Mouse (Mus musculus) brown adipose tissue, adult 24 weeks (tissue): ENCODE data around the gene Tapt1. TPM values are rescaled to one million over a fixed set of nuclear protein-coding genes. Genes with fewer than 3 reads are reported as not detected.
"Not testable (repeated sequence)": the region's sequence is repeated elsewhere in the genome, so short reads cannot be mapped to it uniquely, and the experiment has no call there.

Source experiments
- H3K27ac ChIP-seq: fragments of 200-500 bp; replicated peaks from 2 replicates; pipeline ENCODE4 v1.5.1; 2012; ENCODE audit warnings: low read depth, mild to moderate bottlenecking, low read length
- H3K4me1 ChIP-seq: fragments of 200-500 bp; 2 replicates; pipeline ENCODE4 v1.6.1; 2012; ENCODE audit warnings: low read length, mixed read lengths; ENCODE audit not compliant: control insufficient read depth, insufficient read depth, insufficient read length
- H3K4me3 ChIP-seq: fragments of 200-500 bp; 2 replicates; pipeline ENCODE4 v1.5.1; 2012; ENCODE audit warnings: low read depth, mild to moderate bottlenecking, low read length, moderate library complexity; ENCODE audit not compliant: insufficient read depth
- polyA plus RNA-seq: library from polyadenylated mRNA; stranded (reverse); fragments of >200 nt; gene quantifications from 2 replicates; pipeline ENCODE4 v1.2.4, GENCODE M21; 2012; ENCODE audit not compliant: missing spikeins, insufficient read depth, insufficient read length

Gene Tapt1
- polyA plus RNA-seq = 14.7 and 25.2 TPM in 2 replicates

GRCm38 (mm10) chr5:44226521-44227461, at the start of gene Tapt1:
Tapt1 (minus strand) TSS chr5:44226626.
- peak within 1 kb of the TSS; percentile 88 for H3K27ac ChIP-seq
- H3K4me3 ChIP-seq = peak within 1 kb of the TSS; percentile 99
- peaks cover 12% of the 10 kb centered on the region; the same call in 1 of the 2 replicates for H3K4me1 ChIP-seq

DNA sequence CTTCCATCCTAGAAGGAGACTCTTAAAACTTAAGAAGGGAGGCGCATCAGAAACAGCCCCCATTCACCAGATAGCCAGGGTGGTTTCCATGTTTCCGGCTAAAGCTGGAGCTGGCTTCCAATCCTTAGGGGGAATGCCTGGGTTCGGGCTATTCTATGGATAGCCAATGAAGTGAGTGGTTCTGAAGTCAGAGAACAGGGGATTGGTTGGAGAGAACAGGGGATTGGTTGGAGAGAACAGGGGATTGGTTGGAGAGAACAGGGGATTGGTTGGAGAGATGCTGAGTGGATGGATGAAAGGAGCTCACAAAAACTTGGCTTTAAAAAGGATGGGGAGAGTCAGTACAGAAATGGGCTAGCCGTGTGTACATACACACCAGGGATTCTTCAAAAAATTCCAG, 45.1 kb upstream of the Tapt1 start:
- Histone ChIP-seq H3K4me1 (no peaks in the 10 kb centered on the region), H3K27ac (no peak overlapping the region), H3K4me3 (no peak overlapping the region)

- not testable (repeated sequence) for H3K27ac ChIP-seq, H3K4me3 ChIP-seq, H3K4me1 ChIP-seq
Measured at GRCm38 (mm10) chr5:44268524-44268923, 42.1 kb upstream of the Tapt1 start.

DNA sequence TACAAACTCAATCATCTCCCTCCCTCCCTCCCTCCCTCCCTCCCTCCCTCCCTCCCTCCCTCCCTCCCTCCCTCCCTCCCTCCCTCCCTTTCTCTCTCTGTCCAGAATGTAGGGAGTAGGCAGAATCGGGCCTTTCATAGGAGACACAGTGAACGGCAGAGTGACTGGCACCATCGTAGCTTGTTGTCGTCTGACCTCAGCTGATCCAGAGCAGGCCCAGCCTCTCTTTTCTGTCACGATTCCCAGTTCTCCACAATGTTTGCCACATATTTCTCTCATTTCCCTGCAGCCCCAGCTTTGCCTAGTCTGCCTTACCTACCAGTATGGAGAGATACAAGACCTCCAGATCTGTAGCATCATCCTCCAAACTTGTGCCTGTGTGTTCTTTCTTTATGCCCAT, 35.3 kb upstream of the Tapt1 start:
- Histone ChIP-seq H3K4me1 (no peaks in the 10 kb centered on the region), H3K4me3 (no peak overlapping the region), H3K27ac (no peak overlapping the region)

- Histone ChIP-seq H3K4me1 (no peaks in the 10 kb centered on the region), H3K27ac (no peak overlapping the region), H3K4me3 (no peak overlapping the region)
Measured at GRCm38 (mm10) chr5:44261172-44261571, 34.7 kb upstream of the Tapt1 start.

GRCm38 (mm10) chr5:44259678-44260077, 33.3 kb upstream of the Tapt1 start:
- H3K4me1 ChIP-seq = no peaks in the 10 kb centered on the region
- H3K27ac ChIP-seq = no peak overlapping the region
- no peak overlapping the region for H3K4me3 ChIP-seq

DNA sequence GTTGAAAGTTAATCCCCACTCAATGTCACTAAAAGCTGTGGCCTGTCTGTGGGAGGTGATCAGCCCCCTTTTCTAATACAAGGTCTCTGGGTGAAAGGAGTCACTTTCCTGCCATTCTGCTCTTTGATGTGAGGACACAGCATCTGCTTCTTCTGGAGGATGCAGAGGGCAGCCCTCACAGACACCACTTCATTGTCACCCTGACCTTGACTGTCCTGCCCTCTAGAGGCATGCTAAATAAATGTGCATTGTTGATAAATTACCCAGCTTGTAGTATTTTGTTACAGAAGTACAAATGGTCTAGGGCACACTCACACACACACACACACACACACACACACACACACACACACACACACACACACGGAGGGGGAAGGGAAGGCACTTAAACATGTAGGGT, 31.7 kb upstream of the Tapt1 start:
- Histone ChIP-seq H3K4me3 (no peak overlapping the region), H3K27ac (no peak overlapping the region), H3K4me1 (no peaks in the 10 kb centered on the region)

- H3K4me1 ChIP-seq = no peaks in the 10 kb centered on the region
- no peak overlapping the region for H3K27ac ChIP-seq
- H3K4me3 ChIP-seq = no peak overlapping the region
Measured at GRCm38 (mm10) chr5:44257401-44257800, 31.0 kb upstream of the Tapt1 start.

- H3K27ac ChIP-seq = no peak overlapping the region
- H3K4me1 ChIP-seq = no peaks in the 10 kb centered on the region
- H3K4me3 ChIP-seq = no peak overlapping the region
Measured at GRCm38 (mm10) chr5:44256512-44256911, 30.1 kb upstream of the Tapt1 start.

DNA sequence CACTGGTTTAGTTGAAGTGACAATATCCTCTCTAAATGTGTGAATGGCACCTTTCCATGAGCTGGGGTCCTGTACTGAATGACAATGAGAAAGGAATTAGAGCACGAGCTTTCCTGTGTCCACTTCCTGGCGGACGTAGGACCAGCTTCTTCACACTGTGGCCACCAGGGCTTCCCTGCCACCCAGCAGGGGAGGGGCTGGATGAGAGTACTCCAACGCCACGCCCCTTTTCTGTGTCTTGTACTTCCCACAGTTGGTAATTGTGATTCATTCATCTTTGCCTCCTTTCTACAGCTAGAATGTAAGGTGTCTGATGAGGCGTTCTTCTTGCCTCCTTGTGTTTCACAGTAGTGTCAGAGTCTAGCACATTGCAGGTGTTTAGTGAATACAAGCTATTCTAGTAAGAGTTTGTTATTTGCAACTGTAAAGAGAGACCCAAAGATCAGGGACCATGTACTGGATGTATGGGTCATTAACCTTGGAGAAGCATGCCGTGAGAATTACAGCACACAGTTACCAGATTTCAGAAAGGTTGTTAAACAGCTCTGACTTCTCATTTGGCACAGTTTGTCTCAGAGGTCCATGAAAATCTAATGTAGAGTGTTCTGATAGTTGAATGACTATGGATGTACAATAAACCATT, 29.5 kb upstream of the Tapt1 start:
- no peaks in the 10 kb centered on the region for H3K4me1 ChIP-seq
- H3K27ac ChIP-seq = no peak overlapping the region
- H3K4me3 ChIP-seq = no peak overlapping the region

DNA sequence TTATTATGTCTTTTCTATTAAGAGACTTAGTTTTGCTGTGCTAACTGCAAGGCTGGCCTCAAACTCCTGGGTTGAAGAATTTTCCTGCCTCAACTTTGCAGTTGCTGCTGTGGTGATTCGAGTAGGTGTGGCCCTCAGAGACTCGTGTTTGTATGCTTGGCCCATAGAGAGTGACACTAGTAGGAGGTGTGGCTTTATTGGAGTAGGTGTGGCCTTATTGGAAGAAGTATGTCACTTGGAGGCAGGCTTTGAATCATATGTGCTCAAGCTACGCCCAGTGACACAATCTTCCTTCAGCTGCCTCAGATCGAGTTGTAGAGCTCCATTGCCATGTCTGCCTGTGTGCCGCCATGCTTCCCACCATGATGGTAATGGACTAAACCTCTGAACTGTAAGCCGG, 27.0 kb upstream of the Tapt1 start:
- Histone ChIP-seq H3K4me3 (no peak overlapping the region), H3K27ac (no peak overlapping the region), H3K4me1 (no peaks in the 10 kb centered on the region)

DNA sequence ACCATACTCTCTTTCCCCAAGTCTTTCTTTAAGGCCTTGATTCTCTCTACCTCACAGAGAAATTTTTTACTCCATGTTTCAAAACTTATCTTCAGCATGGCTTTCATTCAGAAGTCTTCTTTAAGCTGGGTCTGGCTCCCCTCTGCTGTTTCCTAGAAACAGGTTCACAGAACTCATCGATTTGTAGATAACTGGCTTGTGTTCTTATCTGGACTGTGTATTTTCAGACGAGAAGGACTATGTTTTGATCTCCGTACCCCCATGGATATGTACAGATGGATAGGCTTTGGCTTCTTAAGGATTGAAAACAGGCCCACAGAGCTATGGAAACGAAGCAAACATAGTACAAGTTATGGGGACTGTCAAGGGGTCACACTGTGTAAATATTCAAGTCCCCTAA, 26.0 kb upstream of the Tapt1 start:
- Histone ChIP-seq H3K27ac (no peak overlapping the region), H3K4me3 (no peak overlapping the region), H3K4me1 (no peaks in the 10 kb centered on the region)

DNA sequence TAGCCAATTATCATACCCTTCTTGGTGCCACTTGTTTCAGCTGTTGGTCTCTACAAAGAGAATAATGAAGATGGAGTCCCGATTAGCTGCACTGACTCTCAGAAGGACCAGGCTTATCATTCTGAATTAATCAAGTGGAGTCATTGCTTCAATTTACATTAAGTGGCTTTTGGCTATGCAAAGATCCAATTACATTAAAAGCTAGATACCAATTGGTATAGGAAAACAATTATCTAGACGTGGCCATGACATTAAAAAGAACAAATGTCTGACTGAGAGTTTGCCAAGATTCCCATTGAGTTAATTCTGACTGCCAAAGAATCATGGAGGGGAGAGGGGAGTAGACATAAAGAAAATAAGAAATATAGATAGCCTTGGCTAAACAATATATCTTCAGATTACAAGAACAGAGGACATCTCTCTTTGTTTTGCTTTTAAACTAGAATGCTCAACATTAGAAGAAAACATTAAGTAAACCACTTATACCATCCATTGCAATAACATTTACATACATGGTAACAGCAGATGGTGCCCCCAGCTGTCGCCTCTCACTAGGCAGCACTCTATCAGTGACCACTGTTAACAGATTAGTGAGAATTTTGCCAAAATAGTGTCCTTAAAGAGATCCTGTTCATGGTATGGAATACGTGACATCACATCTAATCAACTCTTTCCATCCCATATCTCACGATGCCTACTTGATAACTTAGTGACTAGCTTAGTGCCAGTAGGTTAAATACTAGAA, 24.0 kb upstream of the Tapt1 start:
- Histone ChIP-seq H3K27ac (no peak overlapping the region), H3K4me3 (no peak overlapping the region), H3K4me1 (no peaks in the 10 kb centered on the region)

DNA sequence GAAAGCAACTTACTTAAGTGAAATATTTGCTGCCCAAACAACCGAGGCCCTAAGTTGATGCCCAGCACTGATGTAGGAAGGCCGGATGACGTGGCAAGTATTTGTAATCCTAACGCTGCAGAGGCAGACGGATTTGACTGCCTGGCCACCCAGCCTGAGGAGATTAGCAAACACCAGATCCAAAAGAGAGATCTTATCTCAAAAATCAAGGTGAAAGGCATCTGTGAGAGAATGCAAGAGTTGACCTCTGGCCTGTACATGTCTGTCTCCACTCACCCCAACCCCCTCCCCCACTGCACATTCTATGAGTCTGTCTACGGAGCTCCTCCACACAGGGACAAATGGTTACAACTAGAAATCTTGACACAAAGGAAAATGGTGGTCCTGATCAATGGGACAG, 22.9 kb upstream of the Tapt1 start:
- H3K27ac ChIP-seq = no peak overlapping the region
- H3K4me1 ChIP-seq = no peaks in the 10 kb centered on the region
- no peak overlapping the region for H3K4me3 ChIP-seq

GRCm38 (mm10) chr5:44246493-44247217, 20.2 kb upstream of the Tapt1 start:
- peaks cover 4% of the 10 kb centered on the region; the same call in 1 of the 2 replicates for H3K4me1 ChIP-seq
- no peak overlapping the region for H3K4me3 ChIP-seq
- H3K27ac ChIP-seq = no peak overlapping the region
